Mouse (Mus musculus): ENCODE measurements around the gene Hspa4l.

The Hspa4l gene

DNA sequence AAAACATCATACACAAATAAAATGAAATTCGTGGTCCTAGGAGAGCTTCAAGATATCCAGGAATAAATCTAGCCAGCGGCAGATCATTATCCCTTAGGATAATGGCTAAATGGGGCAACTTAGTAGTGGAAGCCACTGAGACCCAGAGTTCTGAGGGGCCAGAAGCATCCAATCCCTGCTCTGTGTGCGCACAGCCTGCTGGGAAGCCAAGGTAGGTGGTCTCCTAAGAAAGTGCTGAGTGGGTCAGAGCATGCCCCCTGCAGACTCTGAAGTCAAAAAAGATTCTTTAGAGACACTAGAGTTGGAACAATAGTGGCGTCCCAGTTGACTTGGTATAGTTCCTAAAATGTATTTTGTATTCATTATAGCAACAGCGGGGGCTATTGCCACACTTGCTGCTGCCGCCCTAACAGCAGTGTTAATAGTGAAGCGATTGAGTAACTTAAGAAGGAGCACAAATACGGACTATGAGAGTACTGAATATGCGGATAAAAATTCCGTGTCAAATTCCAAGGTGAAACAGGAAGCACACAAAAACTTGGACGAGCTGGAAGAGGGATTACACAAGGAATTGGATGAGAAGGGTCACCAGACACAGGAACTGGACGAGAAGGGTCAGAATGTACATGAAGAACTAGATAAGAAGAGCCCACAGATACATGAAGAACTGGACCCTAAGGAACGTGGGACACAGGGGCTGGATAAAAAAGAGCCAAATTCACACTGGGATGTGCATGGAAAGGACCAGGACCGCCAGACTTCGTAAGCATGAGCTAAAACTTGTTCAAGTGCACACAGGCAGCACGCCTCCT is at the start of gene Hspa4l:
Hspa4l (plus strand) TSS at position 472 of the 812 bp plus-strand sequence.
- no peak for DNase-seq

DNA sequence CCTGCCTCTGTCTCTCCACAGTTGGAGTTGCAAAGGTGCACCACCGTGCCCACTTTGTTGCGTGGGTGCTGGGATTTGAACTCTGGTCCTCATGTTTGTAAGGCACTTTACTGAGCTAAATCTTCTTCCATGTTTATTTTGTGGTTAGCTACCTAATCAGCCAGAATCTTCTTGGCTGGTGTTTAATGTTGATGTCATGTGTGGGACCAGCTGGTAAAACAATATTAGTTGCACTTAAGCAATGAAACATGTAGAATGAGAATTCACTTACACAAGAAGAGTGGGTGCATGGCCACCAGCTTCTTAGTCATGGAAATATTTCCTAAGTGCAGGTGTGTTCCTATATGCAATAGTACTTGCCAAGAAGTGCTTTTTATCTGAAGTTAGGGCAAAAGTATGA is 49.1 kb upstream of the Hspa4l start:
- DNase-seq: no peak

DNA sequence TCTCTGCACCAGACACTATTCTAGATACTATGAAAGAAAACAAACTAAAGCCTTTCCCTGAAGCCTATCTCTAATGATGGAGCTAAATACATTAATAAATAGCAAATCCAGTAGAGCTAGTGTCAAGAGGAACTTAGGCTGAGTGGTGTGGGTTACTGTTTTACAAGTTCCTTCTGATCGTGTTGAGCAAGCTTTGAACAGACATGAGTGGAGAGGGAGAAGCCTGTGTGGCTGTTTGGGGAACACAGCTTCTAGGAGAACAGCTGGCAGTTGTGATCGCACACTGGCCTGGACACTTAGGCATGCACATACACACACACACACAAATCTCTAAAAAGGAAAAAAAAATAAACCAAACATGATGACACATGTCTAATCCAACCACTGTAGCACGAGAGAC is 45.5 kb upstream of the Hspa4l start:
- no peak for DNase-seq

DNA sequence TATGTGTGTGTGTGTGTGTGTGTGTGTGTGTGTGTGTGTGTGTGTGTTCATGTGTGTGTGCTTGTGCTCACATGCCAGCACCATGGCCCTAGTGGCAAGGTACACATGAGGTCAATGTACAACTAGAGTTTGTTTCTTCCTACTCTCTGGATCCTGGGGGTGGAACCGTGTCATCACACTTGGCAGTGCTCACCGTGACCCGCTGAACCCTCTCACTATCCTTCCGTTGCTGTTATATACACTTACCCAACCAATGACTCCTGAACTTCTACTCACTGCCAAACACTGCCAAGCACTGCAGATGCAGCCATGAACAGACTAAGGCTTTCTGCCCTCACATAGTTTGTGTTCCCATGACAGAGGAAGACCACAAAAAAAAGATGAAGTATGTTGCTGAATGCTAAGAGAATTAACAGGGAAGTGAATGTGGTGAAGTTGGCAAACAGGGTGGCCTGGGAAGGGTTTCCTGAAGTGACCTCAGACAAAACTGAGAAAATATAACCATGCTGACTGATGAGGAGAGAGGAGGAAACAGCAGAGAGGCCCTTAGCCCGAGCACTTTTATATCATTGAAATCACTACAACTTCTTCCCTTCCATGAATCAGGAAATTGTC is 39.4 kb upstream of the Hspa4l start:
- no peak for DNase-seq

DNA sequence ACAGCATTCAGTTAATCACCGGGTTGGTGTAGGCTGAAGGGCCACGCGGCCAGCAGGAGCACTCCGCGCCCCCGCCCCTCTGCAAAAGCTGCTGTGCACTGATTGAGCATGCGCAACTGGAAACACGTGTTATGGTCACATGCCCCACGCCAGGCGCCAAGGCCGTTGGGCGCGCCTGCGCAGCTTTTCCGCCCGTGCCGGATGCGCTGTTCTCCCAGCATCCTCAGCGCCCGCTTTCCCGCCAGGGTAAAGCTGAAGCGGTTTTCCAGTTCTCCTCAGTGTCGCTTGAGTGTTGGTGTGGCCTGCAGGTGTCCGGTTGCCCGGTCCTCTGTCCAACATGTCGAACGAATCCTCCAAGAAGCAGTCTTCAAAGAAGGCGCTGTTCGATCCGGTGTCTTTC is 35.6 kb upstream of the Hspa4l start, which contains the start of gene Slc25a31:
Slc25a31 (plus strand) TSS at position 201 of the 400 bp plus-strand sequence.
- DNase-seq: no peak

DNA sequence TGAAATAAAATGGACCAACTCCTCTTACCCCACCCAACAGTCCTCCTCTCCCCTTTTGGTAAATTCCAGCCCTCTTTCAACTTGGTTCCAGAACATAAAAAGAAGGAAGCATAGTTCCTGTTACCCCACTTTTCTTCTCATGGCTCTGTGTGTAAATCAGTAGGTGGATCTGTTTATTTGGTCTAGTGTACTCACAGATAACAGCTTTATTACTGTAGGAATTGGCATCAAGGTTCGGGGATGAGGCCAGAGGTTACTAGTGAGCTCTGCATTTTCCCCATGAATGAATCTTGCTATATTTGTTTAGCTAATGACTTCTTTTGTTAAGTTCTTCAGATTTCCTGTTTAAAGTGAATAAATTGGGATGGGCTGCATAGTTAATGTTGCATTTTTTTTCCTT is 28.2 kb upstream of the Hspa4l start:
- DNase-seq: no peak

- no peak for DNase-seq
Observed at GRCm38 (mm10) chr3:40719022-40719421, 25.3 kb upstream of the Hspa4l start.

DNA sequence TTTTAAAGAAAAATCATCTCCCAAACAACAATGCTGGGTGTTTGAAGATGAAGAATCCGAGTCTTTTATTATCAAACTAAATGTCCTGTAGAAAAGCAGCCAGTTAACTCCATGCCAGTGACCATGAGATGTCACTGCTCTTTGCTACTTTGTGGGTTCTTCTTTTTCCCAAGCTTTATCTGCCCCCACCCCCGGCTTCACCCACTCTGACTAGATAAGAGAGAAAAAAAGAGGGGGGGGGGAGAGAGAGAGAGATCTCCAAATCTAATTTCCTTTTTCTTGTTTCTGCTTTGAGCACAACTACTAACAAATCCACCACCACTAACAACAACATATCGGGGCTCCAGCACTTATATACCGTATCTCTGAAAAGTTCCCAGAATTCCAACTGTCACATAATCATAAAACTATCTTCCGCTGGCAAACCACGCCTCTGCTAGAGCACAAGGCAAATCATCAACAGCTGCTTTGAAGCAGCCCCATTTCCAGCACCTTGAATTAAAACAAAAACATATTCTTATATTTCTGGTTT is 5.8 kb upstream of the Hspa4l start:
- DNase-seq: no peak

DNA sequence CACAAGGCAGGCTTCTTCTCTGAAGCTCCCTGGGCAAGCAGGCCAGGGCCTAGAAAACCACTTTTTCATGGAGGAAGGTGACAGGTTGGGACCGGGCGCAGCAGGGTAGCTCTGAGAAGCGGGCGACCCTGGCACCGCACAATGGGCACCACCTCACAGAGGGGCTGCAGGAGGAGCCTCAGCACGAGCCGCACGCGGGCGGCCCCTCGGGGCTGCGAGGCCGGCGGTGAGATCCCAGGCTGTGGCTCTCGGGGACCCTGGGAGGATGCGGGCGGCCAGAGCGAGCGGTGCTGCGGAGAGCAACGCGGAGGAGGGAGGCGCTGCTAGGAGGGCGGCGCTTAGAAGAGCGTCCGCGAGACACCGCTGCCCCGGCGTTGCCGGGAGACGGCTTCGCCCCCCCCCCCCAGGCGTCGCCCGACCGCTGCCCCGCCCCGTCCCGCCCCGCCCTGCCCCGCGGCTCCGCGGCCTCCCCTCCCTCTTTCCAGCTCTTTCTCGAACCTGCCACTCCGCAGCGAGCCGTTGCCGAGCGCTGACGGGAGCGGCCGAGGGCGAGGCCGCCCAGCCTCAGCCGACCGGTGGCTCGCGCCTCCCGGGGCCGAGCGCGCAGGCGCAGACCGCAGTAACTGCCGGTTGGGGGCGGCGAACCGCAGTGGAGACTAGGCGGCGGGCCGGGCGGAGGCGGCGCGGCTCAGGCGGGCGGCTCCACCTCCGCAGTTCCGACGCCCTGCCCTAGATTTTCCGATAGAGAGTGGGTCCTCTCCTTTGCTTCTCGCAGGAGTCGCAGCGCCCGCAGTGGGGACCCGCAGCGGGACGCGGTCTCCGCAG is 753 bp downstream of the Hspa4l start:
- DNase-seq: peak; percentile 96

GRCm38 (mm10) chr3:40745661-40746547 is 1.6 kb downstream of the Hspa4l start:
- DNase-seq: peak; percentile 87

GRCm38 (mm10) chr3:40760746-40761145 is 16.5 kb downstream of the Hspa4l start:
- DNase-seq: no peak

DNA sequence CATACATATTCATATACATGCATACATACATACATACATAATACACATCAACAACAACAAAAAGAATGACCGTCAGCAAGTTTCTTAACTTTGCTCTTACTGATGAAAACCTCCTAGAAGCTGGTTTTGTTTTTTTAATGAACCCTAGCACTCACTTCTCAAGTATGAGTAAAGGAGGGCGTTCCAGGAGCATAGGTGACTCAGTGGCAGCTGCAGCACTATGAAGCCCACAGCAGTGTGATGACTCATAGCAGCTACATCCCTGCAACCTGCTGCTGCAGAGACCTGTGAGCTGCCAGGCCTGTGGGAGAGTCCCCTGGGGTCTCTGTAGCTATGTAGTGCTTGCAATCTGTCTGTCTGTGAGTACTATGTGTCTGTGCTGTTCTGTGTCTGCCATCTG is 17.0 kb downstream of the Hspa4l start:
- DNase-seq: no peak

DNA sequence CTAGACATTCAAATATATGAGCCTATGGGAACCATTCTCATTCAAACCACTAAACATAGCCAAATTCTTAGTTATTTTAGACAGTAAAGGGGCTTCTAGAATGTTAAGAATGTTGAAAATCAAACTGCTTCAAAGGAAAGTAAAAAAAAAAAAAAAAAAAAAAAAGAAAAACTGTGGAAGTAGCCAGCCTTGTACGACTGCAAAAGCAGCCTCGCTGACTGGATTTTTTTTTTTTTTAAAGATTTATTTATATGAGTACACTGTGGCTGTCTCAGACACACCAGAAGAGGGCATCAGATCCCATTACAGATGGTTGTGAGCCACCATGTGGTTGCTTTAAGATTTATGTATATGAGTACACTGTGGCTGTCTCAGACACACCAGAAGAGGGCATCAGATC is 49.5 kb downstream of the Hspa4l start:
- DNase-seq: no peak

GRCm38 (mm10) chr3:40798054-40798453 is 53.8 kb downstream of the Hspa4l start:
- DNase-seq: no peak

DNA sequence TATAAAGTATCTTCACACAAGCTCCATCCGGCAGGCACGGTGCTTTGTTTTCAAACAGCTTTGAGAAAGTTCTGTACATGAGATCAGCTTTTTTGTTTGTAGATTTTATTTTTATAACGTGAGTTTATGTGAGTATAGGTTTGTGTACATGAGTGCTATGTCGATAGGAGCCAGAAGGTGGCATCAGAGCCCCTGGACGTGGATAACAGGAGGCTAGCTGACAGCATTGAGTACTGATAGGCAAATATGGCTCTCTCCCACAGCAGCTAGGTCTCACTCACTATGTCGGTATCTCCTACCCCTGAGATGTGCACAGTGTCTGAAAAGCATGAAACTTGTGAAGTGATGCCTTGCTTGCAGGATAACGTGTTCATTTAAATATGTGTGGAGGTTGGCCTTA is 54.2 kb downstream of the Hspa4l start:
- DNase-seq: peak; percentile 79

GRCm38 (mm10) chr3:40799530-40800372 is 55.5 kb downstream of the Hspa4l start, which contains the start of gene Plk4:
Gene Plk4 (plus strand): TSS chr3:40800019.
- DNase-seq: peak; percentile 98

DNA sequence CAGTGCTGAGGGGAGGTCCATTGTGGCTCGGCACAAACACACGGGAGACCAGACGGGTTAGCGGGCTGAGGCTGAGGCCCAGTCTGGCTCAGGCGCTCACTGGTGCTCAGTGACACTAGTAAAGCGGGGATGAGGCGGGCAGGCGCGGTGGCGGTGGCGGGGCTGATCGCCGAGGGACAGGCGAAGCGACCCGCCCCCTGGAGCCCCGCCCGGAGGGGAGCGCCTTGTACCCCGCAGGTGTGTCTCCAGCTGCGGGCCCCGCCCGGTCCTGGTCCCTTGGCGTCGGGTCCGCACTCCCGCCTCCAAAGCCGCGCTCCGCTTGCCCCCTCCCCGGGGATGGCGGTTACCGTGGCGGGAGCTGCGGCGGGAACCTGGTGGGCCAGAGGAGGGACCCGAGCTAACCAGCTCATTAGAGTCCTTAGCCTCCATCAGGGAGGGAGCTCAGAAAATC is 56.1 kb downstream of the Hspa4l start:
- peak; percentile 73 for DNase-seq

DNA sequence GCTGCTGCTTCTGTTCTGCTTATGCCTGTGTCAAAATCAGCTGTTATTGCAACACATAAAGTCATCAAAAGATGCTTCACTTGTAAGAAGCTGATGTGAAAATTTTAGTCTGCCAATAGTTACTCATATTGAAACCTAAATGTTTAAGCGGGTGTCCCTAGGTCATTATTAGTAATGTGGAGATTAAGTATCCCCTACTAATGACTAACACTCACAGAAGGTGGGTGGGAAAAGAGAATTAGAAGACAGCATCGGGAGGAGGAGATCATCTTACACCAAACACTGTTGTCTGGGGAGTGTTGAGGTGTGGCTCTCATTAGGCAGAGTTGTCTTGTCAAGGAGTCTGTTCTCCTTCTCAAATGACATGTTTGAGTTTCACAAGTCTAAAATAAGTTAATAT is 62.6 kb downstream of the Hspa4l start:
- no peak for DNase-seq

DNA sequence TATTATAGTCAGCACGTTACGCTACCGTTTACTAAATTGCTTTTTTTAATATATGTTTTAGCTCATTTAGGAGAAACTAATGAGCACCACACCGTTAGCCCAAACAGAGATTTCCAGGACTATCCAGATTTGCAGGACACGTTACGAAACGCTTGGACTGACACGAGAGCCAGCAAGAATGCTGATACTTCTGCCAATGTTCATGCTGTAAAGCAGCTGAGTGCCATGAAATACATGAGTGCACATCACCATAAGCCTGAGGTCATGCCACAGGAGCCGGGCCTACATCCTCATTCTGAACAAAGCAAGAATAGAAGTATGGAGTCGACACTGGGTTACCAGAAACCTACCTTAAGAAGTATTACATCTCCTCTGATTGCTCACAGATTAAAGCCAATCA is 64.4 kb downstream of the Hspa4l start:
- no peak for DNase-seq

DNA sequence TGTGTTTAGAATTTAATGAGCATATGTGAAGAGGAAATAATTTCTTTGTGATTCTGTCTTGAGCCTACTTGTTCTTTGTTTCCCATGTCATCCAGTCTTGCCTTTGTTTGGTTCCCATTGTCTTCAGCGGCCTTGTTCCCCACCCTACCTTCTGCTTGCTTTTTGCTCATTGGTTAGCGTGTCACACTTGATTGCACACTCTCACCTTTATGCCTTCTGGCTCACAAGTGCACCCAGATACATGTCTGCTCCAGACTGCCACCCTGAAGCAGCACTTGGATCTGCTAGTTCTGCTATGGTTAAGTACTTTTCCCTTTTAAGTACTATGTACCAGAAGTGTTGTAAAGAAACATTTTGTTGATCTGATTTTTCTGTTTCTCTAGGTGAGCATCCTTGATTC is 65.6 kb downstream of the Hspa4l start:
- DNase-seq: no peak

- DNase-seq: no peak
Observed at GRCm38 (mm10) chr3:40813275-40813674, 69.0 kb downstream of the Hspa4l start.
